Mouse (Mus musculus): ENCODE data around the gene Olfml1. TPM values are rescaled to one million over a fixed set of nuclear protein-coding genes. Genes with fewer than 3 reads are reported as not detected.

Gene Olfml1
- polyA plus RNA-seq, 1 experiment from 2014 or later, result 37.9 TPM

DNA sequence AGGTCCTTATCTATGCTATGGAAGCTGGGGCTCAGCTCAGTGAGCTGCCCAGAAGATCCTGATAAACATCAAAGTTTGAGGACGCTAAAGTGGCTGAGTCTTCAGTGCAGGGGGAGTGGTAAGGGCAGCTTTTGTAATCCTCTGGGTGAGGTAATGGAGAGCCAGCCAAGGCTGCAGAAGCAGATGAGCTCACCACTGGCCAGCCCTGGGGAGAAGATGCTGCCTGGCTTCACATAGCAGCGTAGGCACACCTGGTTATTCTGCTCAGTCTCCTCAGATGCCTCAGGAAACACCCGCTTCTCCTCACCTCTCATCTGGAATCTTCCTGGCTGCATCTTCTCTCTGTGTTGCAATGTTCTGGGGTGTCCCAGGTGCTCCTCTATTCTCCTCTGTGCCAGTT, 57.2 kb downstream of the Olfml1 start:
- WGBS, result 49% methylated on average over 3 of the region's 3 CpGs
- Histone ChIP-seq H3K27me3 (no peaks in the 10 kb centered on the region), H3K9me3 (no peaks in the 10 kb centered on the region), H3K4me1 (peaks cover 1% of the 10 kb centered on the region; the same call in 1 of the 2 replicates), H3K4me2 (no peak overlapping the region), H3K4me3 (no peak overlapping the region), H3K9ac (no peak overlapping the region), H3K27ac (no peak overlapping the region), H3K36me3 (no peaks in the 10 kb centered on the region)
- no peak for ATAC-seq (ENCODE audit: insufficient number of reproducible peaks, low FRiP score, low TSS enrichment, low read depth)

DNA sequence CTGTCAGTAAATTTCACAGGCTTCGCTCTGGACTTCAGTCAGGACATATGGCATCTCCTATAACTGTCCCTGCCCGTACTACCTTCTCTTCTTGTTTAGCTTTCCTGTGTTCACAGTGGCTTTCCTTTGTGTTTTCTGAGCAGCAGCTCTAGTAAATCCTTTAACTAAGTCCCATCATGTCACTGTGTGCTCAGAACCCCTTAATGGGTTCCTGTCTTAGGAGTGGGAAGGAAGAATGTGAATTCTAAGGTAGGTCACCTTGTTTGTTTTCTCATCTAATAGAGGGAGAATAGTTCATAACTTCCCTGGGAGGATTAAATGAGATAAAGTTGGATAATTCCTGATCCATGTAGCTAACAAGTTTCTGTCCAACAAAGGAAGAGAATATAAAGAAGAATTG, 57.8 kb downstream of the Olfml1 start, which contains the start of gene 5330417H12Rik:
Gene 5330417H12Rik (minus strand): TSS at position 101 of the 400 bp plus-strand sequence.
- H3K27ac ChIP-seq, result no peak within 1 kb of the TSS
- H3K4me2 ChIP-seq, result no peak within 1 kb of the TSS
- H3K27me3 ChIP-seq, result no peaks in the 10 kb centered on the region
- no peak for ATAC-seq (ENCODE audit: insufficient number of reproducible peaks, low FRiP score, low TSS enrichment, low read depth)
- no peak within 1 kb of the TSS for H3K9ac ChIP-seq
- H3K36me3 ChIP-seq, result no peaks in the 10 kb centered on the region
- no peaks in the 10 kb centered on the region for H3K4me1 ChIP-seq
- no peak within 1 kb of the TSS for H3K4me3 ChIP-seq
- H3K9me3 ChIP-seq, result no peaks in the 10 kb centered on the region
- WGBS, result 84% methylated on average over 2 of the region's 2 CpGs

- ATAC-seq (ENCODE audit: insufficient number of reproducible peaks, low FRiP score, low TSS enrichment, low read depth), result no peak
- H3K27me3 ChIP-seq, result no peaks in the 10 kb centered on the region
- no peak overlapping the region for H3K27ac ChIP-seq
- H3K36me3 ChIP-seq, result no peaks in the 10 kb centered on the region
- H3K4me3 ChIP-seq, result no peak overlapping the region
- H3K4me1 ChIP-seq, result no peaks in the 10 kb centered on the region
- H3K9ac ChIP-seq, result no peak overlapping the region
- H3K4me2 ChIP-seq, result no peak overlapping the region
- WGBS, result 74% methylated on average over 6 of the region's 6 CpGs
- H3K9me3 ChIP-seq, result no peaks in the 10 kb centered on the region
Measured at GRCm38 (mm10) chr7:107625781-107626180, 58.5 kb downstream of the Olfml1 start.

DNA sequence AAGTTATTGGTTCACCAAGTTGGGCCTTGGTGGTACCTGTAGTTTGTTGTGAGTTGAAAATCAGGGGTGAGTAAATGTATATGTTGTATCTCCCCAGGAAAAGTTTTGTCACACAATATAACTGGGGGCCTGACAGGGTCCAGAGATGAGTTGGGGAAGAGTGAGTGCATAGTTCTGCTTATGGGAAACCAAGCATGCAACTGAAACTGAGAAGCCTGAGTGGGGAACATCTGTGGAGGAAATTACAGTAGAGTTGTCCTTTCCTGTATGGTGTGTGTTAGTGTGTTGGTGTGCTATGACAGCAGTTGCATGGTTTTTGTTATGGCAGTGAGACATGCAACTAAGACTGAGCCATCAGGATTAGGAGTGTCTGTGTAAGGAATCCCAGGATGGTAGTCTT, 61.1 kb downstream of the Olfml1 start:
- Histone ChIP-seq H3K36me3 (no peaks in the 10 kb centered on the region), H3K4me1 (no peaks in the 10 kb centered on the region), H3K27ac (no peak overlapping the region), H3K9me3 (no peaks in the 10 kb centered on the region), H3K4me3 (no peak overlapping the region), H3K4me2 (no peak overlapping the region), H3K27me3 (no peaks in the 10 kb centered on the region), H3K9ac (no peak overlapping the region)
- no peak for ATAC-seq (ENCODE audit: insufficient number of reproducible peaks, low FRiP score, low TSS enrichment, low read depth)

DNA sequence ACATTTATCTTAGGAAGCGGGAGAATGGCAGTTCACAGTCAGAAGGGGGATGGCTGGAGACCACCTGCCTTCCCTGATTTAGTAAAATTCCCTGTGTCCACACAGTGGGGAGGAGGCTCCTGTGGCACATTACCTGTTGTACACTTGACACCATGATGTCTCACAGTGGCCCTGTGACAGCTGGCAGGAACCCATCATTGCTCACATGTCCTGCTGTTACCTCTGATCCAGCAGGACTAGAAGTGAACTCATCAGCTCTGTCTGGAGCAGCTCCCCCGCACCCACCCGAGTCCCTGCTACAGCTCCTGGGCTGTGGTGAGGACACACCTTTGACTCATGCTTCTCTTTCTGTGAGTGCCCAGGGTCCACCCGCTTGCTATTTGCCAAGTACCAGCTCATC, 66.0 kb downstream of the Olfml1 start:
- H3K4me1 ChIP-seq, result no peaks in the 10 kb centered on the region
- no peaks in the 10 kb centered on the region for H3K27me3 ChIP-seq
- WGBS, result 93% methylated on average over 4 of the region's 4 CpGs
- no peak overlapping the region for H3K4me3 ChIP-seq
- no peak overlapping the region for H3K4me2 ChIP-seq
- no peak for ATAC-seq (ENCODE audit: insufficient number of reproducible peaks, low FRiP score, low TSS enrichment, low read depth)
- H3K27ac ChIP-seq, result no peak overlapping the region
- H3K9ac ChIP-seq, result no peak overlapping the region
- H3K9me3 ChIP-seq, result 0 out of 2 replicates have a peak, but pooled peaks cover 3% of the 10 kb centered on the region
- H3K36me3 ChIP-seq, result no peaks in the 10 kb centered on the region

DNA sequence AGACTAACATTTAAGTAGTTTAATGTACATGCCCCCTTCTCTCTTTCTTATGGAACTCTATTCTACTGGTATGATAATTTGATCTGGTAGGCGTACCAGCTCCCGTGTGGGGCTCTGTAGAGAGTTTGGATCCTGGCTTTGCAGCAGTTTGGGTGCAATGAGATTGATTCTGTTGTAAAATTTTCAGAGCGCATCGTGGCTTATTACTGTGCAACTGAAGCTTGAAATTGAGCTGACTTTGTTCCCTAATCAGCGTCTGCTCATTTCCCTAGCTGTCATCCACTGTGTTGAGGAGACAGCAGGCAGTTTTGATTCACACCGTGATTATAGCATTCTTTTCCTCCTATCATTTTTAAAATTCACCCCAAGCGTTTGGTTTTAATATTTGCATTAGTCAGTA, 70.2 kb downstream of the Olfml1 start:
- Histone ChIP-seq H3K9me3 (0 out of 2 replicates have a peak, but pooled peaks cover 3% of the 10 kb centered on the region), H3K27ac (no peak overlapping the region), H3K27me3 (no peaks in the 10 kb centered on the region), H3K4me1 (peaks cover 2% of the 10 kb centered on the region; the same call in 1 of the 2 replicates), H3K4me2 (no peak overlapping the region), H3K36me3 (no peaks in the 10 kb centered on the region), H3K9ac (no peak overlapping the region), H3K4me3 (no peak overlapping the region)
- no peak for ATAC-seq (ENCODE audit: insufficient number of reproducible peaks, low FRiP score, low TSS enrichment, low read depth)
- WGBS, result 82% methylated on average over 7 of the region's 7 CpGs

GRCm38 (mm10) chr7:107638026-107638425, 70.8 kb downstream of the Olfml1 start:
- 84% methylated on average over 5 of the region's 5 CpGs for WGBS

More at GRCm38 (mm10) chr7:107638026-107638425, 70.8 kb downstream of the Olfml1 start:
- H3K27ac ChIP-seq, result no peak overlapping the region
- no peaks in the 10 kb centered on the region for H3K36me3 ChIP-seq
- H3K4me3 ChIP-seq, result no peak overlapping the region
- H3K27me3 ChIP-seq, result no peaks in the 10 kb centered on the region
- H3K9me3 ChIP-seq, result 0 out of 2 replicates have a peak, but pooled peaks cover 3% of the 10 kb centered on the region
- ATAC-seq (ENCODE audit: insufficient number of reproducible peaks, low FRiP score, low TSS enrichment, low read depth), result no peak
- no peak overlapping the region for H3K4me2 ChIP-seq
- H3K4me1 ChIP-seq, result peaks cover 8% of the 10 kb centered on the region; the same call in 1 of the 2 replicates
- no peak overlapping the region for H3K9ac ChIP-seq

Other genes starting within 250 kb of the Olfml1 start
- gene Syt9, start 196.7 kb upstream of the Olfml1 start, polyA plus RNA-seq (2015; fragmentation: Nextera tagmentation; extraction: Ambion mirVana), result 2.7 and 3.2 TPM in 2 replicates
- 18.2 and 21.2 TPM in 2 replicates for gene Ppfibp2, start 27.8 kb downstream of the Olfml1 start, polyA plus RNA-seq (2015; fragmentation: Nextera tagmentation; extraction: Ambion mirVana)
- gene 5330417H12Rik, start 57.7 kb downstream of the Olfml1 start, polyA plus RNA-seq (2015; fragmentation: Nextera tagmentation; extraction: Ambion mirVana), result not detected in 2 replicates
- gene Cyb5r2, start 190.6 kb downstream of the Olfml1 start, polyA plus RNA-seq (2015; fragmentation: Nextera tagmentation; extraction: Ambion mirVana), result 0.42 and 0.46 TPM in 2 replicates
- not detected in 2 replicates for gene Ovch2, start 233.8 kb downstream of the Olfml1 start, polyA plus RNA-seq (2015; fragmentation: Nextera tagmentation; extraction: Ambion mirVana)
- not detected in 2 replicates for gene Olfr467, start 244.8 kb downstream of the Olfml1 start, polyA plus RNA-seq (2015; fragmentation: Nextera tagmentation; extraction: Ambion mirVana)